Mouse (Mus musculus) myocyte (in vitro differentiated cells): ENCODE results near the gene Nr4a3. TPM values are rescaled to one million over a fixed set of nuclear protein-coding genes. Genes with fewer than 3 reads are reported as not detected.

Source experiments
- H3K27me3 ChIP-seq: one replicate; pipeline ENCODE4 v1.6.1; 2011; ENCODE audit not compliant: control insufficient read depth, insufficient read depth, insufficient read length
- H3K36me3 ChIP-seq: one replicate; pipeline ENCODE4 v1.6.1; 2011; ENCODE audit not compliant: control insufficient read depth, insufficient read depth
- H3K4me2 ChIP-seq: one replicate; pipeline ENCODE4 v1.6.1; 2011; ENCODE audit warnings: low read depth, control low read depth
- H3K4me3 ChIP-seq: one replicate; pipeline ENCODE4 v1.5.1; 2011; ENCODE audit warnings: mild to moderate bottlenecking, control low read depth, moderate library complexity
- H3K79me2 ChIP-seq: one replicate; pipeline ENCODE4 v1.6.1; 2011; ENCODE audit not compliant: control insufficient read depth, insufficient read depth
- H3ac ChIP-seq: one replicate; pipeline ENCODE4 v1.6.1; 2011; ENCODE audit not compliant: control insufficient read depth, insufficient read length
- CEBPB ChIP-seq: IDR thresholded peaks from 2 replicates; pipeline ENCODE4 v1.6.1; 2011; ENCODE audit warnings: mild to moderate bottlenecking, moderate library complexity; ENCODE audit not compliant: poor library complexity, insufficient read depth, severe bottlenecking
- E2F4 ChIP-seq: IDR thresholded peaks from one replicate; pipeline ENCODE4 v1.6.1; 2011; ENCODE audit warnings: mild to moderate bottlenecking, control low read depth, moderate library complexity; ENCODE audit not compliant: insufficient read depth
- MAX ChIP-seq: IDR thresholded peaks from one replicate; pipeline ENCODE4 v1.6.1; 2011; ENCODE audit warnings: low read depth, mild to moderate bottlenecking, control low read depth
- MYOD1 ChIP-seq, 3 experiments: IDR thresholded peaks; one replicate each; pipeline ENCODE4 v1.6.1; 2011; ENCODE audit warnings: control low read depth in 2 of 3, low read depth in 2 of 3, mild to moderate bottlenecking in 2 of 3, moderate library complexity in 1 of 3; ENCODE audit not compliant: insufficient read length in 2 of 3, control insufficient read depth in 1 of 3
- MYOG ChIP-seq, 3 experiments: IDR thresholded peaks; one replicate each; pipeline ENCODE4 v1.6.1; 2011; ENCODE audit warnings: control low read depth in 2 of 3, low read depth in 2 of 3, mild to moderate bottlenecking in 2 of 3; ENCODE audit not compliant: insufficient read length in 2 of 3, control insufficient read depth in 1 of 3, insufficient read depth in 1 of 3
- POLR2A ChIP-seq: IDR thresholded peaks from one replicate; pipeline ENCODE4 v1.6.1; 2011; ENCODE audit warnings: low read depth, mild to moderate bottlenecking, control low read depth, moderate library complexity; ENCODE audit not compliant: insufficient read length
- POLR2AphosphoS2 ChIP-seq: IDR thresholded peaks from one replicate; pipeline ENCODE4 v1.6.1; 2011; ENCODE audit warnings: low read depth, control low read depth; ENCODE audit not compliant: insufficient read length
- REST ChIP-seq: IDR thresholded peaks from one replicate; pipeline ENCODE4 v1.6.1; 2011; ENCODE audit warnings: mild to moderate bottlenecking, control low read depth, moderate library complexity; ENCODE audit not compliant: insufficient read depth, insufficient read length
- SRF ChIP-seq: IDR thresholded peaks from one replicate; pipeline ENCODE4 v1.6.1; 2011; ENCODE audit warnings: low read depth; ENCODE audit not compliant: control insufficient read depth, insufficient read length
- TCF12 ChIP-seq: IDR thresholded peaks from one replicate; pipeline ENCODE4 v1.6.1; 2011; ENCODE audit warnings: mild to moderate bottlenecking, control low read depth; ENCODE audit not compliant: poor library complexity, insufficient read depth, severe bottlenecking
- TCF3 ChIP-seq: IDR thresholded peaks from one replicate; pipeline ENCODE4 v1.6.1; 2011; ENCODE audit warnings: low read depth, control low read depth; ENCODE audit not compliant: insufficient read length
- USF1 ChIP-seq: IDR thresholded peaks from one replicate; pipeline ENCODE4 v1.6.1; 2011; ENCODE audit warnings: low read depth, mild to moderate bottlenecking, control low read depth, moderate library complexity
- polyA plus RNA-seq: library from polyadenylated mRNA; unstranded; fragments of >200 nt; fragmentation: generic; extraction: Trizol; gene quantifications from one replicate; pipeline ENCODE4 v1.2.1, GENCODE M21; 2012; ENCODE audit warnings: missing spikeins

The Nr4a3 gene
- 0.32 TPM for polyA plus RNA-seq

GRCm38 (mm10) chr4:48044491-48045211 lies at the start of gene Nr4a3:
Gene Nr4a3 (plus strand): TSS chr4:48045153.
- no peaks in the 10 kb centered on the region for H3K79me2 ChIP-seq
- H3K4me2 ChIP-seq: peak within 1 kb of the TSS; percentile 100
- no peaks in the 10 kb centered on the region for H3K36me3 ChIP-seq
- H3K27me3 ChIP-seq: peaks cover 18% of the 10 kb centered on the region
- H3ac ChIP-seq: peak within 1 kb of the TSS; percentile 18
- peak within 1 kb of the TSS; percentile 47 for H3K4me3 ChIP-seq
- TF ChIP-seq MYOD1 (IDR thresholded peaks at IDR 0.05; ENCODE audit: control insufficient read depth in 1 of 3, insufficient read length in 2 of 3, low read depth in 2 of 3) (peak; percentile 8 to 59 (median 49)), CEBPB (no peak), E2F4 (no peak), MYOG (IDR thresholded peaks at IDR 0.05; ENCODE audit: control insufficient read depth in 1 of 3, insufficient read depth in 1 of 3, insufficient read length in 2 of 3, low read depth in 2 of 3) (peak; percentile 40 to 85 (median 42)), POLR2A (peak; percentile 35)

- no peak overlapping the region for H3K4me3 ChIP-seq
- no peaks in the 10 kb centered on the region for H3K27me3 ChIP-seq
- H3K79me2 ChIP-seq: no peaks in the 10 kb centered on the region
- H3K36me3 ChIP-seq: no peaks in the 10 kb centered on the region
- no peak overlapping the region for H3K4me2 ChIP-seq
- no peak overlapping the region for H3ac ChIP-seq
- TF ChIP-seq TCF3: no peak
- TF ChIP-seq CEBPB: no peak
- TF ChIP-seq E2F4: no peak
- TF ChIP-seq SRF: no peak
- no peak for TF ChIP-seq MAX
- no peak for TF ChIP-seq MYOG (IDR thresholded peaks at IDR 0.05; ENCODE audit: control insufficient read depth in 1 of 3, insufficient read depth in 1 of 3, insufficient read length in 2 of 3, low read depth in 2 of 3)
Measured at GRCm38 (mm10) chr4:48002969-48003368, 42.0 kb upstream of the Nr4a3 start.

- Histone ChIP-seq H3K36me3 (no peaks in the 10 kb centered on the region), H3ac (no peak overlapping the region), H3K27me3 (no peaks in the 10 kb centered on the region), H3K4me3 (no peak overlapping the region), H3K4me2 (no peak overlapping the region), H3K79me2 (no peaks in the 10 kb centered on the region)
- TF ChIP-seq POLR2AphosphoS2: no peak
- no peak for TF ChIP-seq MAX
- TF ChIP-seq USF1: no peak
- no peak for TF ChIP-seq E2F4
- TF ChIP-seq TCF3: no peak
- no peak for TF ChIP-seq SRF
- no peak for TF ChIP-seq MYOD1 (IDR thresholded peaks at IDR 0.05; ENCODE audit: control insufficient read depth in 1 of 3, insufficient read length in 2 of 3, low read depth in 2 of 3)
- TF ChIP-seq CEBPB: no peak
- no peak for TF ChIP-seq TCF12
- TF ChIP-seq POLR2A: no peak
Measured at GRCm38 (mm10) chr4:48003456-48003855, 41.5 kb upstream of the Nr4a3 start.

GRCm38 (mm10) chr4:48006355-48006754 lies 38.6 kb upstream of the Nr4a3 start:
- no peak for TF ChIP-seq TCF3
- TF ChIP-seq SRF: no peak
- no peak for TF ChIP-seq TCF12
- TF ChIP-seq MYOD1 (IDR thresholded peaks at IDR 0.05; ENCODE audit: control insufficient read depth in 1 of 3, insufficient read length in 2 of 3, low read depth in 2 of 3): no peak
- TF ChIP-seq POLR2AphosphoS2: no peak
- TF ChIP-seq E2F4: no peak
- no peak for TF ChIP-seq POLR2A
- TF ChIP-seq CEBPB: no peak
- TF ChIP-seq USF1: no peak
- no peak for TF ChIP-seq MAX
- TF ChIP-seq MYOG (IDR thresholded peaks at IDR 0.05; ENCODE audit: control insufficient read depth in 1 of 3, insufficient read depth in 1 of 3, insufficient read length in 2 of 3, low read depth in 2 of 3): no peak
- TF ChIP-seq REST: no peak
- no peaks in the 10 kb centered on the region for H3K36me3 ChIP-seq
- H3K27me3 ChIP-seq: no peaks in the 10 kb centered on the region
- H3K4me2 ChIP-seq: no peak overlapping the region
- H3ac ChIP-seq: no peak overlapping the region
- no peaks in the 10 kb centered on the region for H3K79me2 ChIP-seq
- H3K4me3 ChIP-seq: no peak overlapping the region

- no peak overlapping the region for H3K4me3 ChIP-seq
- H3K27me3 ChIP-seq: no peaks in the 10 kb centered on the region
- no peak overlapping the region for H3ac ChIP-seq
- H3K4me2 ChIP-seq: no peak overlapping the region
- TF ChIP-seq MYOG (IDR thresholded peaks at IDR 0.05; ENCODE audit: control insufficient read depth in 1 of 3, insufficient read depth in 1 of 3, insufficient read length in 2 of 3, low read depth in 2 of 3): no peak
- H3K79me2 ChIP-seq: no peaks in the 10 kb centered on the region
- no peaks in the 10 kb centered on the region for H3K36me3 ChIP-seq
Measured at GRCm38 (mm10) chr4:48012209-48012608, 32.7 kb upstream of the Nr4a3 start.
